Mouse (Mus musculus) c-Kit-positive CD71-negative TER-119-negative erythroid progenitor cells, embryonic 14.5 days (primary cell): ENCODE measurements around the gene Tcf23.
"Not testable (repeated sequence)": the region's sequence is repeated elsewhere in the genome, so short reads cannot be mapped to it uniquely, and the experiment has no call there.

Experiments
- DNase-seq: peaks from one replicate; pipeline ENCODE4 v3.0.0-alpha.2; 2013; ENCODE audit warnings: low read depth

Gene Tcf23

GRCm38 (mm10) chr5:30999324-30999723 is 30.9 kb downstream of the Tcf23 start:
- DNase-seq, result no peak

- DNase-seq, result no peak
These were observed 31.7 kb downstream of the Tcf23 start for GRCm38 (mm10) chr5:31000122-31000521.

GRCm38 (mm10) chr5:31000993-31001392 is 32.5 kb downstream of the Tcf23 start:
- no peak for DNase-seq

- DNase-seq, result no peak
These were observed 33.1 kb downstream of the Tcf23 start for GRCm38 (mm10) chr5:31001560-31001959.

GRCm38 (mm10) chr5:31004184-31004583 is 35.7 kb downstream of the Tcf23 start:
- peak; percentile 86 for DNase-seq

- DNase-seq, result no peak
These were observed 44.3 kb downstream of the Tcf23 start for GRCm38 (mm10) chr5:31012737-31013136.

GRCm38 (mm10) chr5:31015913-31016312 is 47.5 kb downstream of the Tcf23 start:
- DNase-seq, result no peak

GRCm38 (mm10) chr5:31021790-31022189 is 53.3 kb downstream of the Tcf23 start:
- not testable (repeated sequence) for DNase-seq

- no peak for DNase-seq
These were observed 54.2 kb downstream of the Tcf23 start for GRCm38 (mm10) chr5:31022690-31023089.

GRCm38 (mm10) chr5:31023254-31023653 is 54.8 kb downstream of the Tcf23 start:
- DNase-seq, result no peak

- no peak for DNase-seq
These were observed 56.2 kb downstream of the Tcf23 start for GRCm38 (mm10) chr5:31024641-31025040.
